Mouse (Mus musculus): ENCODE data around the gene Ptma. TPM values are rescaled to one million over a fixed set of nuclear protein-coding genes. Genes with fewer than 3 reads are reported as not detected.
A peak's percentile ranks its signal among the peaks of the same experiment; 100 is the strongest.

Gene Ptma
- polyA plus RNA-seq, 1 experiment from 2014 or later: 789 TPM

DNA sequence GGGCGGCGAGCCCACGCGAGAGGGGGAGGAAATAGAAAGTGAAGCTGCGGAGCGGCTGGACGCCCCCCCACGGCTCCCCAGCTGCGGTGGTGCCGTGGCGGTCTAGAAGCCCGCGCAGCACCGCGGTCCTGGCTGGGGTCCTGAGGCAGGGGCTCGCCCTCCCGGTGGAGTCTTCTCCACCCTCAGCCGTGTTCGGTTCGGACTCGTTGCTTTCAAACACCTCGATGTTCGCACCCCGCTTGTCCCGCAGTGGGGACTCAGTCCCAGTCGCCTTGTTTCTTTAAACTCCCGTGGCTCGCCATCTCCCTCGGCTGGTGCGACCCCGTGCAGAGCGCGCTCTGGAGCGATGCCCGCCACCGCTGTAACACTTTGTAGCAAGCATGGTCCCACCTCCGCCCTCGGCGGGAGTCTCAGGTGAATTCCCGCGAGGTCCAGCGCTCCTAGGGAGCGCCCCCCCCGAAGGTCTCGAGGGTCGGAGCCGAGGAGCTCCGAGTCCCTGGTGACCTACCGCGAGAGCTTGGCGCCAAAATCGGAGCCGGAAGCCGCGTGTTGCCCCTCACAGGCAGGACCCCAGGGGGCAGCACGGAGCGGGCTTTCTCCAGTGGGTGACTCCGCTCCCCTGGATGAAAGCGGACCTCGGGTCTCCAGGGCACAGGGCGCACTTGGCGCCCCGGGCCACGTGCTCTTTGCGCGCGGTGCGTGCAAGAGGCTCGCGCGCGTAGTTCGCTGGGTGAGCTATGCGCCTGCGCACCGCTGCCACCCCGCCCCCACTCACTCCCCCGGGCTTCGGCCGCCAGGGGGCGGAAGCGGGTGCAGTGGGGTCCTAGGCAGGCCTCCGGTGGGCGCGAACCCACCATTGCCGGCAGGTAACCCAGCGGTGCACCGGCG is 1.3 kb downstream of the Ptma start:
- Histone ChIP-seq H3K9ac (ENCODE audit: low read length) (peak overlapping the region; percentile 100), H3K4me3 (ENCODE audit: control insufficient read depth in 1 of 2, insufficient read depth in 1 of 2, low read depth in 1 of 2, low read length in 2 of 2) (peak overlapping the region; percentile 95 to 99), H3K4me1 (ENCODE audit: control insufficient read depth in 2 of 2, insufficient read depth in 2 of 2, low read length in 2 of 2) (peaks cover 14 to 31% of the 10 kb centered on the region in 2 experiments), H3K36me3 (ENCODE audit: control insufficient read depth, insufficient read depth, low read length) (peaks cover 28% of the 10 kb centered on the region), H3K27me3 (ENCODE audit: control insufficient read depth, insufficient read depth, low read length) (no peaks in the 10 kb centered on the region), H3K4me2 (ENCODE audit: low read length) (peak overlapping the region; percentile 85), H3K9me3 (ENCODE audit: control insufficient read depth, low read length) (no peaks in the 10 kb centered on the region), H3K27ac (replicated peaks in 1 of 2; ENCODE audit: control insufficient read depth in 1 of 2, insufficient read depth in 1 of 2, low read depth in 2 of 2, low read length in 2 of 2) (peak overlapping the region; percentile 88 to 99)
- peak; percentile 19; the same call in 1 of the 2 replicates for ATAC-seq (ENCODE audit: insufficient number of reproducible peaks, insufficient read depth, low FRiP score, low read depth)
- under 1% methylated on average over 83 of the region's 89 CpGs for WGBS

DNA sequence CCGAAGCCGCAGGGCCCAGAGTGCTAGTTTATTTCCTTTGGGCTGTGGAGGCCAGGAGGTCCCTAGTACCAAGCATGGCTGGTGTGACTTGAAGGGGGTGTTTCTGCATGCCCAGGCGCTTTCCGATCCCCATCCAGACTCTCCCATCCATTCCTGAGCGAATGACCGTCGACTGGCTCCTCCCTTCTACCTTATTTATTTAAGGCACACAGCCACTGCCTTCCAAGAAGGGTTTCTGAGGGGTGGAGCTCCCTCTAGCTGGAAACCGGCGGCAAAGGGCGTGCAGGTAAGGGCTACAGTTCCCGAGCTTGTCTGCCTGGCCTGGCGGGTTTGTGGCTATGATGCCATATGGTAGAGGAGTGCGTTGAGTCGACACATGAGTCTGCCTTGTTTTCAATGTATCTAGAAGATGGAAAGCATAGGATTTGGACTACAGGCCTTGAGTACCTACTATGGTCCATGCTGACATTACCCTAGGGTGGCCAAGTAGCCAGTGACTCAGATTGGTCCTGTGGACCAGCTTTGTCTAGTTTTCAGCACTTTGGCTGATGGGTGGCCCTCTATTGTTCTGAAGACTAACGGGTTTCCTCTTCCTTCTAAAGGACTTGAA is 2.1 kb downstream of the Ptma start:
- no peaks in the 10 kb centered on the region for H3K27me3 ChIP-seq (ENCODE audit: control insufficient read depth, insufficient read depth, low read length)
- peak overlapping the region; percentile 85 for H3K4me2 ChIP-seq (ENCODE audit: low read length)
- H3K36me3 ChIP-seq (ENCODE audit: control insufficient read depth, insufficient read depth, low read length): peaks cover 28% of the 10 kb centered on the region
- H3K4me3 ChIP-seq (ENCODE audit: control insufficient read depth in 1 of 2, insufficient read depth in 1 of 2, low read depth in 1 of 2, low read length in 2 of 2): peak overlapping the region; percentile 95 to 99
- no peaks in the 10 kb centered on the region for H3K9me3 ChIP-seq (ENCODE audit: control insufficient read depth, low read length)
- peak overlapping the region; percentile 100 for H3K9ac ChIP-seq (ENCODE audit: low read length)
- peaks cover 14 to 31% of the 10 kb centered on the region in 2 experiments for H3K4me1 ChIP-seq (ENCODE audit: control insufficient read depth in 2 of 2, insufficient read depth in 2 of 2, low read length in 2 of 2)
- WGBS: under 1% methylated on average over 15 of the region's 15 CpGs
- H3K27ac ChIP-seq (replicated peaks in 1 of 2; ENCODE audit: control insufficient read depth in 1 of 2, insufficient read depth in 1 of 2, low read depth in 2 of 2, low read length in 2 of 2): peak overlapping the region; percentile 88 to 99
- ATAC-seq (ENCODE audit: insufficient number of reproducible peaks, insufficient read depth, low FRiP score, low read depth): no peak

GRCm38 (mm10) chr1:86529590-86529989 is 3.1 kb downstream of the Ptma start:
- WGBS: 48% methylated on average over 4 of the region's 4 CpGs
- H3K4me1 ChIP-seq (ENCODE audit: control insufficient read depth in 2 of 2, insufficient read depth in 2 of 2, low read length in 2 of 2): peaks cover 13 to 30% of the 10 kb centered on the region in 2 experiments
- ATAC-seq (ENCODE audit: insufficient number of reproducible peaks, insufficient read depth, low FRiP score, low read depth): no peak
- H3K4me3 ChIP-seq (ENCODE audit: control insufficient read depth in 1 of 2, insufficient read depth in 1 of 2, low read depth in 1 of 2, low read length in 2 of 2): peak overlapping the region; percentile 95 to 99; a peak in 3 of 4 replicates
- H3K27me3 ChIP-seq (ENCODE audit: control insufficient read depth, insufficient read depth, low read length): no peaks in the 10 kb centered on the region
- peak overlapping the region; percentile 85 for H3K4me2 ChIP-seq (ENCODE audit: low read length)
- H3K9ac ChIP-seq (ENCODE audit: low read length): peak overlapping the region; percentile 100
- H3K9me3 ChIP-seq (ENCODE audit: control insufficient read depth, low read length): no peaks in the 10 kb centered on the region
- no peak overlapping the region for H3K27ac ChIP-seq (replicated peaks in 1 of 2; ENCODE audit: control insufficient read depth in 1 of 2, insufficient read depth in 1 of 2, low read depth in 2 of 2, low read length in 2 of 2)
- peaks cover 28% of the 10 kb centered on the region for H3K36me3 ChIP-seq (ENCODE audit: control insufficient read depth, insufficient read depth, low read length)

GRCm38 (mm10) chr1:86530871-86531546 is 4.5 kb downstream of the Ptma start:
- Histone ChIP-seq H3K27ac (replicated peaks in 1 of 2; ENCODE audit: control insufficient read depth in 1 of 2, insufficient read depth in 1 of 2, low read depth in 2 of 2, low read length in 2 of 2) (peak overlapping the region in 1 of 2 experiments; percentile 54; a peak in 1 of 4 replicates), H3K4me1 (ENCODE audit: control insufficient read depth in 2 of 2, insufficient read depth in 2 of 2, low read length in 2 of 2) (peaks cover 5 to 25% of the 10 kb centered on the region in 2 experiments), H3K4me3 (ENCODE audit: control insufficient read depth in 1 of 2, insufficient read depth in 1 of 2, low read depth in 1 of 2, low read length in 2 of 2) (no peak overlapping the region), H3K9ac (ENCODE audit: low read length) (0 out of 2 replicates have a peak overlapping the region, but pooled peaks have one; percentile 4), H3K4me2 (ENCODE audit: low read length) (no peak overlapping the region), H3K36me3 (ENCODE audit: control insufficient read depth, insufficient read depth, low read length) (peaks cover 28% of the 10 kb centered on the region), H3K9me3 (ENCODE audit: control insufficient read depth, low read length) (no peaks in the 10 kb centered on the region), H3K27me3 (ENCODE audit: control insufficient read depth, insufficient read depth, low read length) (no peaks in the 10 kb centered on the region)
- ATAC-seq (ENCODE audit: insufficient number of reproducible peaks, insufficient read depth, low FRiP score, low read depth): no peak
- WGBS: 24% methylated on average over 4 of the region's 4 CpGs

DNA sequence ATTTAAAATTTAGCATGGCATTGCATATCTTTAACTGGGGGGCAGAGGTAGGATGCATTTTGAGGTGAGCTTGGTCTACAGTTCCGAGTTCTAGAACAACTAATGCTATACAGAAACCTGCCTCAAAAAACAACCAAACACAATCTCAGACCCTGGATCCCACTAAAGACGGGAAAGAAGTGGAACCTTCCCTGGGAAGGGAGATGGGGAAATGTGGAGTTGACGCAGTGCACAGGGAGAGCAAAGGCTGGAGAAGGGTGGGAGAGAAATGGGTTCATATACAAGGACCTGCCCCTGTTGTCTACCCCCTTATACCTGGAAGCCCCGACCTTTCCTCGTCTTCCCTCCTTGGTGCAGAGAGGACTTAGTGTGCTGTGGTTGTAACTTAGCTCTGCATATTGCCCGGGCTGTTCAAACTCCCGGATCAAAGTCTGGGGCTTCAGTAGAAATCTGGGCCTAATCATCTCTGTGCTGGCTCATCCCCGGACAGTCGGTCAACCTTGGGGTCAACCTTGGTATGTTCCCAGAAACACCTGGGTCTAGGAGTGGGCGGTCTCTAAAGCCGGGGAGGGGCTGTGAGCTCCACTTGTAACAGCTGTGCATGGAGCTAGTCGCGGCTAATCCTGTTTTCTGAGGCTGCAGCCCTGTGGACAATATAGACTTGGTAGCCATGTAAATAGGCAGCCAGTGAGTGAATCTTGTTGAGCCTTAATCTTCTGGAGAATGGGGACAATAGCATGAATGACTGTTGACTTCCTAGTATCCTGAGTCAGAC is 5.2 kb downstream of the Ptma start:
- Histone ChIP-seq H3K36me3 (ENCODE audit: control insufficient read depth, insufficient read depth, low read length) (peaks cover 28% of the 10 kb centered on the region), H3K9ac (ENCODE audit: low read length) (peak overlapping the region; percentile 56), H3K4me1 (ENCODE audit: control insufficient read depth in 2 of 2, insufficient read depth in 2 of 2, low read length in 2 of 2) (peaks cover 5 to 25% of the 10 kb centered on the region in 2 experiments), H3K27me3 (ENCODE audit: control insufficient read depth, insufficient read depth, low read length) (no peaks in the 10 kb centered on the region), H3K9me3 (ENCODE audit: control insufficient read depth, low read length) (no peaks in the 10 kb centered on the region), H3K27ac (replicated peaks in 1 of 2; ENCODE audit: control insufficient read depth in 1 of 2, insufficient read depth in 1 of 2, low read depth in 2 of 2, low read length in 2 of 2) (peak overlapping the region in 1 of 2 experiments; percentile 54; a peak in 2 of 4 replicates), H3K4me2 (ENCODE audit: low read length) (peak overlapping the region; percentile 29), H3K4me3 (ENCODE audit: control insufficient read depth in 1 of 2, insufficient read depth in 1 of 2, low read depth in 1 of 2, low read length in 2 of 2) (no peak overlapping the region)
- 7% methylated on average over 13 of the region's 13 CpGs for WGBS
- ATAC-seq (ENCODE audit: insufficient number of reproducible peaks, insufficient read depth, low FRiP score, low read depth): no peak

- Histone ChIP-seq H3K27ac (replicated peaks in 1 of 2; ENCODE audit: control insufficient read depth in 1 of 2, insufficient read depth in 1 of 2, low read depth in 2 of 2, low read length in 2 of 2) (no peak overlapping the region), H3K36me3 (ENCODE audit: control insufficient read depth, insufficient read depth, low read length) (peaks cover 28% of the 10 kb centered on the region), H3K4me2 (ENCODE audit: low read length) (peak overlapping the region; percentile 29), H3K9ac (ENCODE audit: low read length) (peak overlapping the region; percentile 56; the same call in 1 of the 2 replicates), H3K4me3 (ENCODE audit: control insufficient read depth in 1 of 2, insufficient read depth in 1 of 2, low read depth in 1 of 2, low read length in 2 of 2) (no peak overlapping the region), H3K27me3 (ENCODE audit: control insufficient read depth, insufficient read depth, low read length) (no peaks in the 10 kb centered on the region), H3K4me1 (ENCODE audit: control insufficient read depth in 2 of 2, insufficient read depth in 2 of 2, low read length in 2 of 2) (peaks cover 5 to 25% of the 10 kb centered on the region in 2 experiments), H3K9me3 (ENCODE audit: control insufficient read depth, low read length) (no peaks in the 10 kb centered on the region)
- peak; percentile 11; the same call in 1 of the 2 replicates for ATAC-seq (ENCODE audit: insufficient number of reproducible peaks, insufficient read depth, low FRiP score, low read depth)
- WGBS: 26% methylated on average over 11 of the region's 11 CpGs
Observed at GRCm38 (mm10) chr1:86532362-86533051, 6.0 kb downstream of the Ptma start.
